Mouse (Mus musculus): ENCODE results near the gene Hoxc6.

The Hoxc6 gene

DNA sequence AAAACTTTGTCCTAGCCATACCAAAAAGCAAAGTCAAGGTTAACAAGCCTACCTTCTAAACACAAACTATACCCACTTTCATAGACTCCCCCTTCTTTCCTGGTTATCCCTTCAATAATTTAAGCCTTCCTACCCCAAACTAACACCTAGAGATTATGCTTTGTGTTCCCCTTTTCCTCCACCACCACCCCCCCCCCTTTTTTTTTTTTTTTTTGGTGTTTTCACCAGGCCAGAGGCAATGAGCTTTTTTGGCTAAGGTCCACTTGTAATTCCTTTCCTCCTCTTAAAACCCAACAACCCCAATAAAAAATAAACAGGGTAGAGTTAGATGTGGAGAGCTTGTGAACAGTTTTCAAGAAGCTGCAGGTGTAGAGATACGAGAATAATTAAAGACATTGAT, 28.8 kb upstream of the Hoxc6 start:
- DNase-seq: no peak

DNA sequence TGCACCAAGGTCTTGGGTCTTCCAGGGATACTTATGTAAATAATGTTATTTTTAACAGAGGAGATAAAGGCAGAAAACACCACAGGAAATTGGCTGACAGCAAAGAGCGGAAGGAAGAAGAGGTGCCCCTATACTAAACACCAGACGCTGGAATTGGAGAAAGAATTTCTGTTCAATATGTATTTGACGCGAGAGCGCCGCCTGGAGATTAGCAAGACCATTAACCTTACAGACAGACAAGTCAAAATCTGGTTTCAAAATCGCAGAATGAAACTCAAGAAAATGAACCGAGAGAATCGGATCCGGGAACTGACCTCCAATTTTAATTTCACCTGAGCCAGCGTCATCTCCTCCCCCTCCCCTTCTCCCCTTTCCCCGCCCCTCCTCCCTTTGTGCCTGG, 27.3 kb upstream of the Hoxc6 start:
- no peak for DNase-seq

DNA sequence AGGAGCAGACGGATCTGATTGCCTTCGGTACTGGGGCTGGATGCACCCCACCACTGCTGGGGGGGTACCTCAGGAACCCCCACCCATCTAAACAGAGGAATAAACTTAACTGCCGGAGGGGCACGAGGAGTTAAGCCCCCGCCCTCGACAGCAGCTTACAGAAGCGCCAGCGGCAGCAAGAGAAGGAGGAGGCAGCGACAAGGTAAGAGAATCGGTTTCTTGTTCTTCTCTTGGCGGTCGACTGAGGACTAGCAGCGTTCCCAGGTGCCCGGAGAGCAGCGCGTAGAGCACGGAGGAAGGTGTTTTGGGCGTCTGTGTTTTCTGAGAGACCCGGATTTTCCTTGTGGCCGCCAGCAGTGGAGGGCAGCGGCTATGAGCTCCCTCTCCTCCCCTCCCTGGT, 25.8 kb upstream of the Hoxc6 start:
- DNase-seq: no peak

DNA sequence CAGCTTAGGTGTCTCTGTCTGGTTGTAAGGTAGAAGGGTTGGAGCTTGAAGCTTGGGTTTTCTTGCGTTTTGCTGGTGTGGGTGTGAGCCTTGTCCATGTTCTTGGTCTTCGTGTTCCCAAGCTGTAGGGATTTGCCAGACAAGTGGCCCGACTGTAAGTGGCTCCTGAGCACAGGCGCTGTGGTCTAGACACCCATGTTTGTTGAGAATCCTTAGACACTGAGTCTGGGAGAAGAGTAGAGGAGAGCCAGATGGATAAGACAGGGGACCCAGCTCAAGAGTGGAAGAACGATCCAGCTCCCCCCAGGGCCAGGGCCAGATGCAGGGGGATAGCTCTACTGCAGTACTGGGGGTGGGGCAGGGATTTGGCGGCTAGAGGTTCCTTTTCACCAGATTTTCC, 25.3 kb upstream of the Hoxc6 start:
- DNase-seq: no peak

DNA sequence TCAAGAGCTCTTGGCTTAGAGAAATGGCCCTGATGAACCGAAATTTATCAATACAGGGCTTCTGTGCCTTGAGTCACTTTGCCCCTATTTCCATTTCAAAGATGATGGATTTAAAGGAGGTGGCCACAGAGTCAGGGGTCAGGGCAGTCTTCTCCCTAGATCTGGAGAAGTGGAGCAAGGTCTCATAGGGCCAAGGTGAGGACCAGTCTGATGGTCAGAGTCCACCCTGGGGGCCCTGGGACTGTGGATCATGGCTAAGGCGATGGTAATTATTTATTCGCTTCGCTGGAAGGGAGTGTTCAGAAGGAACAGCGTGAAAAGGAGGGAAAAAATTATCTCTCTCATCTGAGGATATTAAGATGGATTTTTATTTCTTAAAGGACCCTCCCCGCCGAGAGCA, 23.0 kb upstream of the Hoxc6 start:
- DNase-seq: no peak

DNA sequence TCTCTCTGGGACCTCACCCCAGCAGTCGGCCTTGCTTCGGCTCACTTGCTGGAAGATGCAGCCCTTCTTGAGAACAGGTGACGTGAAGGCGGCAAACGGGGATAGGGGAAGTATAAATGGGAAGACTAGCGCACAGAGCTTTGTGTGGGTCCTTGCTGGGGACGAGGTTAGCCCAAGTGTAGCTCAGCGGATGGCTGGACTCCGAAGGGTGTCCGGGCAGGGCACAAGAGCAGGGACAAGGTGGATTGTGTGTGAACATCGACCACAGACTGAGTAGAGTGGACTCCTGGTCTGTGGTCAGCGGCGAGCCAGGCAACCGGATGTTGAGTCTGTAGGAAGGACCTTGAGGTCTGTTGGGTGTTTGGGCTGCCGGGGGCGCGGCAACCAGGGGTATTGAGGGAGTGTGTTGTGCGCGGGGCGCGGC, 22.4 kb upstream of the Hoxc6 start:
- no peak for DNase-seq

DNA sequence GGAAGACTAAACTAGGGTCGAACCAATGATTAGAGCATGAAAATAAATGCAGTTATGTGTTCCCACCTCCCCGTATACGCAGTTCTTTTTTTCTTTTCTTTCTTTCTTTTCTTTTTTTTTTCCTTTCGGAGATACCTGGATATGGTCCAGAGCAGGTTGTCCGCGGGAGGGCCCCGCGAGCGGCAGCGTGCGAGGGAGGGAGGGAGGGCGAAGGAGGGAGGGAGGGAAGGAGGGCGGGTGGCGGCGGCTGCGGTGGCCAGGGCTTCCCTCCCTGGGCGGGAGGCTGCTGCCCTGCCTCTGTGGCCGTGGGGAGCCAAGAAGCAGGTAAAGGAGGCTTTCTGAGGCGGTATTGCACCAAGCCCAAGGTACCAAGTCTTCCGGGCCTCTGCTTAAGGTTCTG, 21.9 kb upstream of the Hoxc6 start, which contains the start of gene Hoxc9:
TSS of gene Hoxc9 (plus strand) at position 269 of the 400 bp plus-strand sequence.
- DNase-seq: no peak

DNA sequence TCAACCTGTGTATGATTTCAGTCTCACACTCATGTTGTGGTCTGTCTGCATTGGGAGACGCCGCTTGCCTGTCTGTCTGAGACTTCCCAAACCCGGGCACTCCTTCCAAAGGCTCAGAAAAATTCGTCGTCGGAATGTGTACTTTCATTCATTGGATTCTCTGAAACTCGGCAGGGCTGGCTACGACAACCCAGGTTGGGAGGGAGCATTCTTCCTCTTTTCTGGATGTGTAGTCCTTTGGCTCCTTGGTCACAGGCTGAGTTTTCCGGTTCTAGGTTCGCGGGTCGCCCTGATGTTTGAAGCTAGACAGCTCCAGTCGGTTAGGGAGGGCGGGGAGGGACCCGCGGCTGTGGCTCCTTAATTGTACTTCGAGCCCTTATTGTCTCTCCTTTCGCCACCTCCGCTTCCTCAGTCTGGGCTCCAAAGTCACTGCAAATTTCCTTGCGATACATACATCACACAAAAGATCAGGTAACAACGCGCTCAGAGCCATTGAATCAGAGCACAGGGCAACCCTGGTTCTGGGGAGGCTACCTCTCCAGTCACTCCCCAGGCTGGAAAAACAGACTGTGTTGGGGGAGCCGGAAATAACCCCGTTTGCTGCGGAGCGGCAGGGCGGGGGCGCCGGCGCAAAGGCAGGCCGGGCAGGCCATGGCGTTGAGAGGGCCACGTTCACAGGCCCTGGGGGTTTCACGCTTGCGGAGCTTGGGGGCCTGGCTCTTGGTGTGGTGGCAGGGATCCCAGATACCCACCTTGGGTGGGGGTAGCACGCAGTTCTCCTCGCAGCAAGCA, 21.2 kb upstream of the Hoxc6 start:
- no peak for DNase-seq

DNA sequence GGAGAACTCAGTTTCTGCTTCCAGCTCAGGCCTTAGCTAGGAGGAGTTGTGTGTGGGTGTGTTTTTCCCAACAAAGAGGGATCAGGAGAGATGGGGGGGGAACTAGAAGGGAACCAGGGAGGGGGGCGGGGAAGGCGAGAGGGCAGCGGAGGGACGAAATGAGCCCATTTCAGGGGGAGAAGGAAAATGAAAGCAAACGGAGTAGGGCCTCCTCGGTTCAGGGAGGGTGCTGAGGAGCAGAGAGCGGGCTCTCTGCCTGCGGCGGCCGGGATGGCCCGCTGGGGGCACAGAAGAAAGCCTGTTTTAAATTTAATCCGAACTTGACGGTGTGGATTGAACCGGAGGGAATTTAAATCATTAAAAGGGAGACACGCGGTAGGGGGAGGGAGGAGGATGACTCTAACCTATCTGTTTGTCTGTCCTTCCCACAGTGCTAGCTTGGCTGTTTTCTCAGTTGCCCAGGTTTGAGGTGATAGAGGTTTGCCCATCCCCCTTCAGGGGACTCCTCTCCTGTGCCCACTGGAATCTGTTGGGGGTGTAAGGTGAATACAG, 20.6 kb upstream of the Hoxc6 start:
- DNase-seq: no peak

DNA sequence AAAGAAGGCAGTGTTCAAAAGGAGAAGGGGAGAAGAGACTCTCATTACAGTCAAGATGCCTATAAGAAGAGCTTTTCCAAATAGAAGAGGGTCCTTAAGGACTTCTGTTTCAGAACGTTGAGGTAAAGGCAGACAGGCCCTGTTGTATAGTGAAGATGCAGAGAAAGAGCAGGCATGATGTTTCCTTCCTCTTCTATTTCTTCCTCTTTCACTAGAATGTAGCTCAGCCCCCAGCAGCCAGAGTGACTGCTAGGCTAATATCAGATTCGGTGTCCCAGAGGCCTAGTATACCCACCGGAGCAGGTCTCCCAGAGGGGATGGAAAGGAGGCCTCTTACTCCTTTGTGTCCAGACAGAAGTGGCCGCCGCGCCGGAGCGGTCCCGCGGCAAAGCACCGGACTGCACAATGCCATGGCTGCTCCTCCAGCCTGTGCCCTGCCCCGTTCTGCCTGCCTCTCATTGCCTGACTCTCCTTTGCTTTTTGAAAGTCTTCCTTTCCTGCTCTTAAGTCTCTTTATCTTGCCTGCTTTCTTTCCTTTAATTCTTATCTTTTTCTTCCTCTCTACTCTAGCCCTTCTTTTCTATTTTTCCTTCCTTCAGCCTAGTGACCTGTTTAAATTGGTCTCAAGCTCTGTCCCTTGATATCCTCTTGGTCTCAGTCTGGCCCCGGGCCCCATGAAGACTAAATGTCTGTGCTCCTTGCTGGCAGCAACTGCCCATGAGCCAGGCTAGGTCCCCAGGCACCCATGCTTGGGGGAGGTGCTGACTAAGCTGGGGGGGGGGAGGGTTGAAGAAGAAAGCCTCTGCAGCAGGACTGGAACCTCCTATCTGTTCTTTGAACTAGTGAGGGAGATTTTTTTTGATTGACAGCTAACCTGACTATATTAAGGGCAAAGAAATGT, 19.2 kb upstream of the Hoxc6 start:
- DNase-seq: no peak

DNA sequence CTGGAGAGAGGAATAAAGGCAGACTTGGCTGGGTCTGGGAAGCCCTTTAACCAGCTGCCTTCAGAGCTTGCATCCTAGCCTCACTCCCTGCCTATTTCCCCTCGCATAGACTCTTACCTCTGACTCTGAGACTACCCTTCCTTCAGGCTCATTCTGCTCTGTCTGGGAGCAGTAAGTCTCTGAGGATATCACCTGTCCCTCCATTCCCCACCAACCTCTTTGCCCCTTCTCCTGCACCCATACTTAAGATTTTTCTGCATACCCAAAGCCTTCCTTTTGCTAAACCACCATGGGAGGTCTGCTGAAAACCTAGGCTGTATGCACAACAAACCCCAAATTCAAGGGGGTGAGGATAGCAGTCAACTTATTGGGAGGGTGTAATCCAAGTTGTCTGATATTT, 18.1 kb upstream of the Hoxc6 start:
- DNase-seq: no peak

DNA sequence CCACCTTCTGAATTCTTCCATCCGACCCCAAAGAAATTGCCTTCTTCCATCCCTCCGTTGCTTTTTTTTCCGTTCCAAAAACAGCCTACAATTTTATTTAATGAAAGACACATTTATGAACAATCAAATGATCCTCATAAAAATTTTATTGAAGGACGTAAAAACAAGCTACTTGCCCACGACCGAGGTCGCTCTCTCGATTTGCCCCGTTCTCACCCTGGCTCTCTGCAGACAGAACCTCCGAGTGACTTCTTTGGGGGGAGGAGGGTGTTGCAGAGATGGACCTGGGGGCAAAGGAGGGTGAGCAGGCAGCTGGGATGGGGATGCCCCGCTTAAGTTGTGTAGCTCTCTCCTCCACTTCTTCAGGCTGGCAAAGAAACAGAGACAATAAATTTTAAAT, 17.7 kb upstream of the Hoxc6 start:
- no peak for DNase-seq

DNA sequence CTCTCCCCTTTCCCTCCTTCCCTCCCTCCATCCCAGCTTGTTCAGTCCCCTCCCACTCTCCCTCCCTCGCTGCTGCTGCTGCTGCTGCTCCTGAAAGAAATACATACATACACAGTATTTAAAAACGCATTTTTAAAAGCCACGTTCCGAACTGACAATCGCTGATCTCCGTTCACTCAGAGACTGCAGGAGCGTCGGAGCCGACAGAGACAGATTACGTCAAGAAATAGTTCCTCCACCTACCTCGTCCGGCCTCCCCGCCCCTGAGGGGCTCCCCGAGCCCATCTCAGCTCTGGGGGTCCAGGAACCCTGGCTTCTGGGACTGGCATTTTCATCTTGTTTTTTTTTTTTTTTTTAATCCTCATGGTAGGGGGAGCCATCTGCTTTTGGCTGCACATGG, 17.1 kb upstream of the Hoxc6 start:
- DNase-seq: no peak

DNA sequence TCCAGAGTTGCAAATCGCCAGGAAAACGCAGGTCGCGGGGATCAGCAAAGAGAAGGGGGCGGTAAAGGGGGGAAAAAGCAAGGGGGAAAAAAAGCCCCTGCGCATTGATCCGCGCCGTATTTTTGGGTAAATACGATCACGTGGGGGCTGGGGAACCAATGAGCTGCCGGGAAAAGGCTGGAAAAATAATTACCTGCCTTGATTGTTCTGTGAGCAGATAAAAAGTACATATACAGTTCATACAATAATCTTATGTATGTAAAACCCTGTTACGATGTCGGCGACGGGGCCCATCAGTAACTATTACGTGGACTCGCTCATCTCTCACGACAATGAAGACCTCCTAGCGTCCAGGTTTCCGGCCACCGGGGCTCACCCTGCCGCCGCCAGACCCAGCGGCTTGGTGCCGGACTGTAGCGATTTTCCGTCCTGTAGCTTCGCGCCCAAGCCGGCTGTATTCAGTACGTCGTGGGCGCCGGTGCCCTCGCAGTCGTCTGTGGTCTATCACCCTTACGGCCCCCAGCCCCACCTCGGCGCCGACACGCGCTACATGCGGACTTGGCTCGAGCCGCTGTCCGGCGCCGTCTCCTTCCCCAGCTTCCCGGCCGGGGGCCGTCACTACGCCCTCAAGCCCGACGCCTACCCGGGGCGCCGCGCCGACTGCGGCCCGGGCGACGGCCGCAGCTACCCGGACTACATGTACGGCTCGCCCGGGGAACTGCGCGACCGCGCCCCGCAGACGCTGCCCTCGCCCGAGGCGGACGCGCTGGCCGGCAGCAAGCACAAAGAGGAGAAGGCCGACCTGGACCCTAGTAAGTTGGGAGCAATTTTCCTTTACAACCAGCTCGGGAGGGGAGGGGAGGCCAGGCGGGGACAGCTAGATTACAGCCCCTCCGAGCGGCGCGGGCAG, 16.4 kb upstream of the Hoxc6 start:
- no peak for DNase-seq

DNA sequence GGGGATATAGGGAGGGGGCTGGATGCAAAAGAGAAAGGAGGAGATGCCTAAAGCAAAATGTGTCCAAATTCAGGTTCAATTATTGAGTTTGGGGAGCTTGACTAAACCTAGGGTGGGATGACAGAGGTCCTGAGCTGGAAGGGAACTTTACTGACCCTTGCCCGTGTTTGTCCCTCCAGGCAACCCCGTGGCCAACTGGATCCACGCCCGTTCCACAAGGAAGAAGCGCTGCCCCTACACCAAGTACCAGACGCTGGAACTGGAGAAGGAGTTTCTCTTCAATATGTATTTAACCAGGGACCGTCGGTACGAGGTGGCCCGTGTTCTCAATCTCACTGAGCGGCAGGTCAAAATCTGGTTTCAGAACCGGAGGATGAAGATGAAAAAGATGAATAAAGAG, 14.3 kb upstream of the Hoxc6 start:
- no peak for DNase-seq

DNA sequence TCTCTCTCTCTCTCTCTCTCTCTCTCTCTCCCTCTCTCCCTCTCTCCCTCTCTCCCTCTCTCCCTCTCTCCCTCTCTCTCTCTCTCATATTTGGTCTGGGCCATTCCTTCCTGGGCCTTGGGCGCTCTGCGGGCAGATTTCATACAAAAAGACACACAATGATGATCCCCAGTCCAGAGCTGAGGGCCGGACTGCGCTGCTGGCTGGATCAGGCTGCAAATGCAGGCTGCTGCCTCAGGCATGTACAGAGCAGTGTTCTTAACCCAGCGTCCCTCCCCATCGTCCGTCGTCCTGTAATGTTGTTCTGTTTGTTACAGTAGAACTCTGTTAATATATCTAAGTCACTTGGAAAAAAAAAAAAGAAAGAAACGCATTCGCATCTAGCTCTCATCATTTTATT, 13.5 kb upstream of the Hoxc6 start:
- DNase-seq: no peak

DNA sequence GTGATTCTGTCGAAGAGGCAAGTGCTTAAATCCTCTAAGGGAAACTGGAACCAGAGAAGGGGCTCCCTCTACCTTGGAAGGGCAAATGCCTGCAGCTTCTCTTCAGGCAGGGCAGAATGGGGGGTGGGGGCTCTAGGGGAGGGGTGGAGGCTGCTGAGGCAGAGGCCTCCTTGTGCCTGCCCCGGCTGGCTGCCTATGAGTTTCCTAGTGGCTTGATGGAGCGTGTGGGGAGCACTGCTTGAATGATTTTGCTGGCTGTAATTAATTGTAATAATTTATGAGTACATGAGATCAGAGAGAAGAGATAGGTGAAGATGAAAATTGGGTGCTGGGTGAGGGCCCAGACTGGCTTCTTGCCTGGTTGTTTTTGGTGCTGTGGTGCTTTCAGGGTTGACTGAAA, 13.1 kb upstream of the Hoxc6 start:
- no peak for DNase-seq

DNA sequence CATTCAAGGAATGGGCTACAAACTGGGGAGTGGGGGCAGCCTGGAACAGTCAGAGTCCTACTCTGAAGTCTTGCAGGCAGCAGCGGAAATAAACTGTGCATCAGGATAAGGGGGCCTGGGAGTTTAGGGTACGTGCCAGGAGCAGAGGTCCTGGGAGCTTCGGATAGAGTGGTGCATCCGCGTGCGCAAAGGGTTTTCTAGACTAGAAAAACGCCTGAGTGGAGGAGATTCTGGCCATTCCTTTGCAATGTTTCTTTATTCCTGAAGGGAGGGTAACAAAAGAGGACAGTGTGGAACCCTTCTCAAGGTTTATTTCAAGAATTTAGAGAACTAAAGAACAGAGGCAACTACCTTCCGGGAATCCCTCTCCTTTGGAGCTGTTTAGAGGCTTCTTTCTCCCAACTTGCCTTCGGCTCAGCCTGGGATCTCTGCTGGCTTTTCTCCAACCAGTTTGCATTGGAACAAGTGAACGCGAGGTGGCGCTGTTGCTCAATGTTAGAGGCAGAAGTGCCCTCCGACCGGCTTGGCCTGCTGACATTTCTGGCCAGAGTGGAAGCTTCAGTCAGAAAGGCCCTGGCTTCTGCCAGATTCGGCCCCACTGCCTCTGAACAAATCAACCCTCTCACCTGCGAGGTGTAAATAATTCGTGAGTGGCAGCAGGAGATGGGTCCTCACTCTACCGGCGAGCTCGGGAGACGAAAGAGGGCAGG, 10.8 kb upstream of the Hoxc6 start:
- DNase-seq: peak; percentile 95

DNA sequence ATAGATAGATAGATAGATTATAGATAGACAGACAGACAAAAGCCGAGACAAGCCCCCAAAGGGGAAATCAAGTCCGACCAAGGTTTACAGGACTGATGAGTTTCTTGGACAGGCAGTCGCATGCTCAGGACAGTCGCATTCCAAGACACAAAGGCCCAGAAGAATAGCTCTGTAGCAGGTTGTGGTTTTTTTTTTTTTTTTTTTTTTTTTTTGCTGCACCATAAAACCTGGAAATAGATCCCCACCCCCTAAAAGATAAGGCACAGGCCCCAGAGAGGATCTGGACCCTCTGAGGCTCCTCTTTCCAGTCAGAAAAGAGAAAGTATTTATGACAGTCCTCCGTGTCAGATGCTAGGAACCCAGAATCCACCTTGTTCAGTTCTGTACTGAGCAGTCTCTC, 10.0 kb upstream of the Hoxc6 start:
- no peak for DNase-seq

DNA sequence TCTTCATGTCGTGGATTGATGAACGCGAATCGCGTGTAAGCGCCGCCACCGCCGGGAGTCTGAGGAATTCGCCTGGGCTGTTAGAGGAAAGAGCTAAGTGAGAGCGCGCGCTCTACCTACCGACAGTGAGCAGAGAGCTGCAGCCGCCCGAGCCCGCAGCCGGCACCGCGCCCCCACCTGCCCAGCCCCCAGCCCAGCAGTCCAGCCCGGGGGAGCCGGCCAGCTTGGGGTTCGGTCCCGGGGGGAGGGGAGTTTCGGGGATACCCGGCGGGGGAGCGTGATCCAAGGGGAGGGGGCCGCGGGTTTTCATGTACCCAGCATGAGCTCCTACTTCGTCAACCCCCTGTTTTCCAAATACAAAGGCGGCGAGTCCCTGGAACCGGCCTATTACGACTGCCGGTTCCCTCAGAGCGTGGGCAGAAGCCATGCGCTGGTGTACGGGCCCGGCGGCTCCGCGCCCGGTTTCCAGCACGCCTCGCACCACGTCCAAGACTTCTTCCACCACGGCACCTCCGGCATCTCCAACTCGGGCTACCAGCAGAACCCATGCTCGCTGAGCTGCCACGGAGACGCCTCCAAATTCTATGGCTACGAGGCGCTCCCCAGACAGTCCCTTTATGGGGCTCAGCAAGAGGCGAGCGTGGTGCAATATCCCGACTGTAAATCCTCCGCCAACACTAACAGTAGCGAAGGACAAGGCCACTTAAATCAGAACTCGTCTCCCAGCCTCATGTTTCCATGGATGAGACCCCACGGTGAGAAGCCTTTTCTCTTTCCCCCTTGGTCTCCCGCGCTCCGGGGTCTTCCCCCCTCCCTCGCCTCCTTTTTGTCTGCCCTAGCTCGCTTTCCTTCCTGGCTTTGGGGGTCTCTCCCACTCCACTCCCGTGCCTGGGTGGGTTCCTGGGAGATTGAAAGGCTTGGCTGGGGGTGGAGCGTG, 7.3 kb upstream of the Hoxc6 start, which contains the start of gene Hoxc8:
TSS of gene Hoxc8 (plus strand) at position 147 of the 937 bp plus-strand sequence.
- no peak for DNase-seq

DNA sequence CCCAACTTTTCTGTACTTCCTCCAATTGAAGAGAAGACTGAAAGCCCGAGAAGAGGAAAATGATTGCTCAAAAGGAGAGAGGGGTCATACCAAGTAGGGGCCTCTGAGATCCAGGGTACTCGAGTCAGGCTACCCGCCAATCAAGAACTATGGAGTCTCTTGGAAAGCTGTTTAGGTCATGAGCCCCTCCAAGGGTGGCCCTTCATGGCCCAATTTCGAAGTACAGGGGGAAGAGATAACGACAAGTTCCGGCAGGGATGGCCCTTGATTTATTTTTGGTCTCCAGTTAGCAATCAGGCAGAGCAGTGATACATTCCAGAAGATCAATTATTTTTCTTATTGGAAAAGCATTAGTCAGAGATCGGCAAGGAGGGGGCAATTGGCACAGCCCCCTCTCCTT, 6.3 kb upstream of the Hoxc6 start:
- DNase-seq: no peak

All from right cerebral cortex, postnatal 4 days (tissue).